Mouse (Mus musculus) embryo, embryonic 10.5 days (tissue): ENCODE data around the gene Tmem37.

Experiments
- DNase-seq: peaks from one replicate; pipeline ENCODE4 v3.0.0-alpha.2; 2015; ENCODE audit warnings: low spot score

The Tmem37 gene

DNA sequence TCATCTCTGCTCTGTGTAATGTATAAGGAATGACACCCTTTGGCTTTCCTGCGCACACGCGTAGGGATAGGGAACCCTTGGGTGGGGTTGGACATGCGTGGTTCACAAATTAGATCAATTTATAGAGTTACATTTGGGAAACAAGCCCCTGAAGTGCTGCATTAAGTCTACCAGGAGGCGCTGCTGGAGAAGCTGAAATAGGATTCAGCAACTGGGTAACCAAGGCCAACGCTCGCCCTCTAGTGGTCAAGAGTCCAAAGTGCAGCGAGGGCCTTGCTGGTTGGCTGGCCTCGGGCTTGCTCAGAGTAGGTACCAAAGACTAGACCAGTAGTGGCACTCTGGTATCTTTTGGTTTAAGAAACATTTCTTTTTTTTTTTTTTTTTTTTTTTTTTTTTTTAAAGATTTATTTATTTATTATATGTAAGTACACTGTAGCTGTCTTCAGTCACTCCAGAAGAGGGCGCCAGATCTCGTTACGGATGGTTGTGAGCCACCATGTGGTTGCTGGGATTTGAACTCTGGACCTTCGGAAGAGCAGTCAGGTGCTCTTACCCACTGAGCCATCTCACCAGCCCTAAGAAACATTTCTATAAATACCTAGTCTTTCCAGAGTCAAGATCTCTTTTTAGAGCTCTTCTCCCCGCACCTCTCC lies 19.7 kb upstream of the Tmem37 start:
- peak; percentile 90 for DNase-seq

GRCm38 (mm10) chr1:120090880-120091570 lies 17.2 kb upstream of the Tmem37 start:
- DNase-seq: no peak

GRCm38 (mm10) chr1:120089180-120089579 lies 15.3 kb upstream of the Tmem37 start:
- DNase-seq: peak; percentile 51

DNA sequence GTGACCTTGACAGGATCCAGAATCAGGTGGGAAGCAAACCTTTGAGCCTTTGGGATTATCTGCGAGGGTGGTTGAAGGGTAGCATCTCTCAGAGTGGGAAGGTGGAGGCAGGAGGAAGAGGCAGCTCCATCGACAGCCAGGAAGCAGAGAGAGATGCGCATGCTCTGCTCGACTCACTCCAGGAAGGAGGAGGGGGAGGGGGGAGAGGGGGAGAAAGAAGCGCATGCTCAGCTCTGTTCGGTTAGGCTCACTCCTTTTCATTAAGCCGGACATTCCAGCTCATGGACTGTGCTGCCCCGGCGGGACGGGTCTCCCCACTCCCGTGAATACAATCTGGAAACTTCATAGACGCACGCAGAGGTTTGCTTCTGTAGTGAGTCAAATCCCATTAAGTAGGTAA lies 12.8 kb upstream of the Tmem37 start:
- DNase-seq: no peak

GRCm38 (mm10) chr1:120085696-120086095 lies 11.8 kb upstream of the Tmem37 start:
- DNase-seq: no peak

- DNase-seq: no peak
Measured at GRCm38 (mm10) chr1:120083921-120084517, 10.1 kb upstream of the Tmem37 start.

GRCm38 (mm10) chr1:120082957-120083585 lies 9.2 kb upstream of the Tmem37 start:
- DNase-seq: no peak

- DNase-seq: no peak
Measured at GRCm38 (mm10) chr1:120080632-120081031, 6.8 kb upstream of the Tmem37 start.

- peak; percentile 38 for DNase-seq
Measured at GRCm38 (mm10) chr1:120077746-120078410, 4.0 kb upstream of the Tmem37 start.

DNA sequence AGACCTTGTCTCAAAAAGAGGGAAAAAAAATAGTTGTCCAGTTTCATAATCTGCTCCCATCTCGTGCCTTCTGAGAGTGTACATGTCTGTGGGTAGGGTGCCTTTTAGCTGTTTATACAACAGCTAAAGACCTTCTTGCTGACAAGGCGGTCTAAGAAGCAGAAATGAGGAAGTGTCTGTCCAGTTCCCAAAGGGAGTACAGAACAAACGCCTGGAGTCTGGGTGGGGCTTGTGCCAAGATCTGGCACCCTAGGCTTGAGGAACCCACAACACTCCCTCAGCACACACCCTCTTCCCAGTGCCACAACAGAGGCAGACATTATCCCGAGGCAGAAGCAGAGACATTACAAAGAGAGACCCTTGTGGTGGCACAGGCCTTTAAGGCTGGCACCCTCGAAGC lies 1.6 kb upstream of the Tmem37 start:
- DNase-seq: no peak

GRCm38 (mm10) chr1:120074931-120075330 lies 1.1 kb upstream of the Tmem37 start:
- no peak for DNase-seq

- no peak for DNase-seq
Measured at GRCm38 (mm10) chr1:120074307-120074702, 431 bp upstream of the Tmem37 start.

DNA sequence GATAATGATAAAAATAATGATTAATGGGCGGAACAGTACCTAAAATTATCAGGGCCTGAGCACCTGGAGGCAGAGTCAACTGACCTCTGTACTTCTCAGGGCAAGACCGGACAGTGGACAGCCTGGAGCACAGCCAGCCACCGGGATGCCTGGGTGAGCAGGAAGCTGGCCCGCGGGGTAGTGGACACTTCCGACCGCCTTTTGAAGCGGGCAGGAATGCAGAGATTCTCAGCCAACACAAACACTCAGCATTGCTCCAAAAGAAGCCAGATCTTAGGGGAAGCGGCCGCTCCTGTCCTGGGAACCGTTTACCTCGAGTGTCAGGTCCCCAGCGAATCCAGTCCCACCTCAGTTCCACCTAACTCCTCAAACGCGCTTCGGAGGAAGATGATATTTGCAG lies 974 bp downstream of the Tmem37 start:
- peak; percentile 33 for DNase-seq

DNA sequence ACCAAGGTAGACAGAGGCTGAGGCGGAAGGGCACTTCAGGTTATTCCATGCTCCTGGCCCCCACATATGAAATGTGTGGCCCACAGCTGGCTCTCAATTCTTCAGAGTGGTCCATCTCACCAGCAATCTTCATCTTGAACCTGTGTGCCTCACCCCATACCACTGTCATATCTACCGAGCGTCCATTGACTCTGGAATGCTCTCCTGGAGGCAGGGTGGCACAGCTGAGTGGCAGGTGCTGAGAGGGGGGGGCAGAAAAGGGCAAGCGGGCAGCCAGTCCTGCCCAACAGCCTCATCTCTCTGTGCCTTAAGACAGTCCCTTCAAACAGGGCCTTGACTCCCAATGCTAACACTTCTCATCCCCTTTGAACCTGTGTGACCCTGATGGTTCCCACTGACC lies 2.7 kb downstream of the Tmem37 start:
- DNase-seq: no peak

- no peak for DNase-seq
Measured at GRCm38 (mm10) chr1:120070168-120070567, 3.7 kb downstream of the Tmem37 start.

GRCm38 (mm10) chr1:120069120-120069519 lies 4.8 kb downstream of the Tmem37 start:
- no peak for DNase-seq

DNA sequence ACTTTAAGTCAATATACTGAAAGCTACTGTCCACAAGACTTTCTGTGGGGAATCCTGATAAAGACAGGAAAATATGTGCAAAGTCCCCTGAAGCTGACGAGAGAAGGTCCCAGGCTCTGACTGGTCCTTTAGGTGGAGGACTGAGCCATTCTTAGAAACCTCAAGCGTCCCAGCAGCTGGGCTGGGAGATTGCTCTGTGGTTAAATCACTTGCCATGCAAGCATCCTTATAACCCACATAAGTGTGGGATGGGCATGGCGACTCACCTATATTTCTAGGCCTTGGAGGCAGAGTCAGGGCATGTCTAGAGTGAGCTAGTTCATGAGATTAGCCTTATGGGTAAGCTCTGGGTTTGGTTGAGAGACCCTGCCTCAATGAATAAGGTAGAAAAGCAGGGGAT lies 7.2 kb downstream of the Tmem37 start:
- DNase-seq: no peak

DNA sequence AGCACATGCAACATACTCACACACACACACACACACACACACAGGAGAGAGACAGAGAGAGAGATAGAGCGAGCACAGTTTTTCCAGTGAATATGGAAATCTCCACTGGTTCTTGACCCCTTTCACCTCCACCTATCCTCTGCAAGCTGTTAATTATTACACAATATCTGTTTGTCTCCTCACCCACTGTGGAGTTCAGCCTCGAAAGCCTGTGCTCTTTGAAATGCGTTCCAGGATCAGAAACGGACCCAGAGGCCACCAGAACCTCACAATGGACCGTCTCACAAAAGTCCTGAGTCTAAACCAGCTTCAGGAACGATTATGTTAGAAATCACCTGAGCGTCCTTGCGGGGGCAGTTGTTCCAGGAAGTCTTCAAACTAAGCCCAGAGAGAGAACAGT lies 7.7 kb downstream of the Tmem37 start:
- no peak for DNase-seq

- DNase-seq: no peak
Measured at GRCm38 (mm10) chr1:120064036-120064682, 9.7 kb downstream of the Tmem37 start.

DNA sequence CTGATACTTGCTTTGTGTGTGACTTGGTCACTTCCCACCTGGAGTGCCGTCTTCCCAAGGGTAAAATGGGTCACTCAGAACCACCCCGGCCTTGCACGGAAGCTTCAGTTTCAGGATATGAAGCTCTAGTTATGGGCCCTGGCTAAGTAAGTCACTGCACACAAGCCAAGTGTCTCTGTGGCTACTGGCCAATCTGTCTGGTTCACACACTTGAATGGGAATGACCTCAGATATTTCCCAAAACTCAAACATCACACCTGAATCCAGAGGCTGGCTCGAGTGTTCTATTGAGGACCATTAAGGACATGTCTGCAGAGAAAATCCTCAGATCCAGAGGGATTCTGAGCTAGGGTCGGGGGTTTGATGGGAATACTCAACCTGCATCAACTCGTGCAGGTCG lies 11.6 kb downstream of the Tmem37 start:
- DNase-seq: no peak

DNA sequence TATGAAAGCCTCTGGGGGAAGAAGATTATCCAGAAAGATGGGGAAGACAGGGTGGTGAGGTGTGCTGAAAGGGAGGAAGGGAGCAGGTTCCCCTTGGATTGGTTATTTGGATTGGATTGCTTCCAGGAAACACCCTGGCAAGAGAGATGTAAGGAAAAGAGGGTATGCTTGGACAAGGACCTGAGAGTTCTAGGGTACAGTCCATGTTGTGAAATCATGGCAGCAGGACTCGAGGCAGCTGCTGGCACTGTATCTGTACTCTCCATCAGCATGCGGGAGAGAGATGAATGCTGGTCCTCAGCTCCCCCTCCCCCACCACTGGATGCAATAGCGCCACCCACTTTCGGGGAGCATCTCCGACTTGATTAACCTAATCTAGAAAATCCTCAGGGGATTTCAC lies 13.2 kb downstream of the Tmem37 start:
- DNase-seq: no peak
